Mouse (Mus musculus): ENCODE measurements around the gene Nudt3. TPM values are rescaled to one million over a fixed set of nuclear protein-coding genes. Genes with fewer than 3 reads are reported as not detected.

Nudt3 gene
- polyA plus RNA-seq, 1 experiment from 2014 or later: 47.6 TPM

- DNase-seq (ENCODE audit: low spot score) (no peak), ATAC-seq (no peak)
- Histone ChIP-seq H3K4me1 (ENCODE audit: insufficient read depth, low read depth, low read length) (peaks cover 12% of the 10 kb centered on the region; the same call in 1 of the 2 replicates), H3K4me3 (ENCODE audit: low read depth, low read length) (no peak overlapping the region), H3K9ac (replicated peaks; ENCODE audit: low read depth) (no peak overlapping the region), H3K27me3 (replicated peaks; ENCODE audit: insufficient read depth, low read length) (no peaks in the 10 kb centered on the region), H3K27ac (ENCODE audit: low read length) (no peak overlapping the region), H3K4me2 (replicated peaks; ENCODE audit: low read depth, low read length) (no peak overlapping the region), H3K36me3 (ENCODE audit: insufficient read depth, low read length) (no peaks in the 10 kb centered on the region), H3K9me3 (ENCODE audit: low read length) (no peaks in the 10 kb centered on the region)
- no peak for TF ChIP-seq EP300 (IDR thresholded peaks at IDR 0.05)
- TF ChIP-seq CTCF (IDR thresholded peaks at IDR 0.05): no peak
- WGBS: 74% methylated on average over 13 of the region's 13 CpGs
These were observed 62.3 kb downstream of the Nudt3 start for GRCm38 (mm10) chr17:27560926-27561480.

GRCm38 (mm10) chr17:27559596-27559995 lies 63.7 kb downstream of the Nudt3 start:
- Histone ChIP-seq H3K4me1 (ENCODE audit: insufficient read depth, low read depth, low read length) (peaks cover 6% of the 10 kb centered on the region; the same call in 1 of the 2 replicates), H3K9me3 (ENCODE audit: low read length) (no peaks in the 10 kb centered on the region), H3K27me3 (replicated peaks; ENCODE audit: insufficient read depth, low read length) (no peaks in the 10 kb centered on the region), H3K36me3 (ENCODE audit: insufficient read depth, low read length) (no peaks in the 10 kb centered on the region), H3K4me2 (replicated peaks; ENCODE audit: low read depth, low read length) (no peak overlapping the region), H3K9ac (replicated peaks; ENCODE audit: low read depth) (no peak overlapping the region), H3K27ac (ENCODE audit: low read length) (no peak overlapping the region), H3K4me3 (ENCODE audit: low read depth, low read length) (no peak overlapping the region)
- 66% methylated on average over 10 of the region's 12 CpGs for WGBS
- no peak for TF ChIP-seq EP300 (IDR thresholded peaks at IDR 0.05)
- no peak for TF ChIP-seq CTCF (IDR thresholded peaks at IDR 0.05)
- no peak for ATAC-seq
- DNase-seq (ENCODE audit: low spot score): no peak

- no peak overlapping the region for H3K27ac ChIP-seq (ENCODE audit: low read length)
- no peak overlapping the region for H3K9ac ChIP-seq (replicated peaks; ENCODE audit: low read depth)
- 15% methylated on average over 5 of the region's 5 CpGs for WGBS
- H3K9me3 ChIP-seq (ENCODE audit: low read length): no peaks in the 10 kb centered on the region
- H3K27me3 ChIP-seq (replicated peaks; ENCODE audit: insufficient read depth, low read length): no peaks in the 10 kb centered on the region
- H3K4me2 ChIP-seq (replicated peaks; ENCODE audit: low read depth, low read length): no peak overlapping the region
- ATAC-seq: no peak
- H3K36me3 ChIP-seq (ENCODE audit: insufficient read depth, low read length): no peaks in the 10 kb centered on the region
- no peak for TF ChIP-seq EP300 (IDR thresholded peaks at IDR 0.05)
- TF ChIP-seq CTCF (IDR thresholded peaks at IDR 0.05): no peak
- DNase-seq (ENCODE audit: low spot score): no peak
- H3K4me1 ChIP-seq (ENCODE audit: insufficient read depth, low read depth, low read length): peaks cover 6% of the 10 kb centered on the region; the same call in 1 of the 2 replicates
- no peak overlapping the region for H3K4me3 ChIP-seq (ENCODE audit: low read depth, low read length)
These were observed 64.5 kb downstream of the Nudt3 start for GRCm38 (mm10) chr17:27558845-27559244.

GRCm38 (mm10) chr17:27557927-27558661 lies 65.2 kb downstream of the Nudt3 start:
- H3K9ac ChIP-seq (replicated peaks; ENCODE audit: low read depth): peak overlapping the region; percentile 78; the same call in 1 of the 2 replicates
- TF ChIP-seq EP300 (IDR thresholded peaks at IDR 0.05) (no peak), CTCF (IDR thresholded peaks at IDR 0.05) (no peak)
- 9% methylated on average over 14 of the region's 14 CpGs for WGBS
- no peaks in the 10 kb centered on the region for H3K9me3 ChIP-seq (ENCODE audit: low read length)
- H3K36me3 ChIP-seq (ENCODE audit: insufficient read depth, low read length): no peaks in the 10 kb centered on the region
- peaks cover 6% of the 10 kb centered on the region; the same call in 1 of the 2 replicates for H3K4me1 ChIP-seq (ENCODE audit: insufficient read depth, low read depth, low read length)
- peak overlapping the region; percentile 76 for H3K4me3 ChIP-seq (ENCODE audit: low read depth, low read length)
- no peak overlapping the region for H3K27ac ChIP-seq (ENCODE audit: low read length)
- ATAC-seq (no peak), DNase-seq (ENCODE audit: low spot score) (no peak)
- H3K4me2 ChIP-seq (replicated peaks; ENCODE audit: low read depth, low read length): peak overlapping the region; percentile 98
- no peaks in the 10 kb centered on the region for H3K27me3 ChIP-seq (replicated peaks; ENCODE audit: insufficient read depth, low read length)

- no peaks in the 10 kb centered on the region for H3K36me3 ChIP-seq (ENCODE audit: insufficient read depth, low read length)
- H3K4me2 ChIP-seq (replicated peaks; ENCODE audit: low read depth, low read length): peak overlapping the region; percentile 98
- WGBS: 2% methylated on average over 47 of the region's 75 CpGs
- H3K4me1 ChIP-seq (ENCODE audit: insufficient read depth, low read depth, low read length): peaks cover 6% of the 10 kb centered on the region; the same call in 1 of the 2 replicates
- TF ChIP-seq CTCF (IDR thresholded peaks at IDR 0.05) (peak; percentile 26; the same call in 1 of the 2 replicates), EP300 (IDR thresholded peaks at IDR 0.05) (no peak)
- peak overlapping the region; percentile 92 for H3K27ac ChIP-seq (ENCODE audit: low read length)
- H3K9ac ChIP-seq (replicated peaks; ENCODE audit: low read depth): peak overlapping the region; percentile 78
- peak overlapping the region; percentile 76 for H3K4me3 ChIP-seq (ENCODE audit: low read depth, low read length)
- peak; percentile 68 for DNase-seq (ENCODE audit: low spot score)
- ATAC-seq: peak; percentile 12
- no peaks in the 10 kb centered on the region for H3K27me3 ChIP-seq (replicated peaks; ENCODE audit: insufficient read depth, low read length)
- no peaks in the 10 kb centered on the region for H3K9me3 ChIP-seq (ENCODE audit: low read length)
These were observed 65.9 kb downstream of the Nudt3 start for GRCm38 (mm10) chr17:27557181-27557926.
